Mouse (Mus musculus) liver, embryonic 15.5 days (tissue): Measurements from ENCODE around the gene Sart3. TPM values are rescaled to one million over a fixed set of nuclear protein-coding genes. Genes with fewer than 3 reads are reported as not detected.

Source experiments
- ATAC-seq: fragments of 200-750 bp; cut with Nextera tagmentation; 2 replicates; pipeline ENCODE4 v1.8.0; 2017; ENCODE audit warnings: moderate number of reproducible peaks, mild to moderate bottlenecking, moderate library complexity; ENCODE audit not compliant: insufficient read depth
- H3K27ac ChIP-seq: fragments of 300-500 bp; sonication (generic); replicated peaks from 2 replicates; pipeline ENCODE4 v1.5.1; 2015; ENCODE audit warnings: mild to moderate bottlenecking, inconsistent platforms
- H3K27me3 ChIP-seq: fragments of 300-500 bp; sonication (generic); 2 replicates; pipeline ENCODE4 v1.6.1; 2015; ENCODE audit warnings: mild to moderate bottlenecking, inconsistent platforms
- H3K36me3 ChIP-seq: fragments of 300-500 bp; sonication (generic); replicated peaks from 2 replicates; pipeline ENCODE4 v1.6.1; 2015; ENCODE audit warnings: moderate library complexity, mild to moderate bottlenecking, inconsistent platforms
- H3K4me1 ChIP-seq: fragments of 300-500 bp; sonication (generic); replicated peaks from 2 replicates; pipeline ENCODE4 v1.6.1; 2015; ENCODE audit warnings: inconsistent platforms
- H3K4me2 ChIP-seq: fragments of 300-500 bp; sonication (generic); 2 replicates; pipeline ENCODE4 v1.6.1; 2015; ENCODE audit warnings: moderate library complexity, mild to moderate bottlenecking, inconsistent platforms
- H3K4me3 ChIP-seq: fragments of 300-500 bp; sonication (generic); replicated peaks from 2 replicates; pipeline ENCODE4 v1.5.1; 2015; ENCODE audit warnings: mild to moderate bottlenecking, inconsistent platforms
- H3K9ac ChIP-seq: fragments of 300-500 bp; sonication (generic); 2 replicates; pipeline ENCODE4 v1.6.1; 2015; ENCODE audit warnings: moderate library complexity, mild to moderate bottlenecking, inconsistent platforms
- H3K9me3 ChIP-seq: fragments of 300-500 bp; sonication (generic); replicated peaks from 2 replicates; pipeline ENCODE4 v1.6.1; 2016; ENCODE audit warnings: inconsistent platforms
- WGBS: fragments of 180-500 bp; shearing (Covaris S2); methylation state at CpG from one replicate; pipeline ENCODE4 v1.1.7; 2015; ENCODE audit warnings: mixed read lengths; ENCODE audit not compliant: insufficient replicate concordance; 5-methylcytosine and 5-hydroxymethylcytosine counted together
- polyA plus RNA-seq: library from polyadenylated mRNA; unstranded; fragments of >200 nt; fragmentation: Nextera tagmentation; extraction: Ambion mirVana; gene quantifications from 2 replicates; pipeline ENCODE4 v1.2.1, GENCODE M21; 2015

The Sart3 gene
- polyA plus RNA-seq, 1 experiment from 2014 or later, result 17.5 TPM

DNA sequence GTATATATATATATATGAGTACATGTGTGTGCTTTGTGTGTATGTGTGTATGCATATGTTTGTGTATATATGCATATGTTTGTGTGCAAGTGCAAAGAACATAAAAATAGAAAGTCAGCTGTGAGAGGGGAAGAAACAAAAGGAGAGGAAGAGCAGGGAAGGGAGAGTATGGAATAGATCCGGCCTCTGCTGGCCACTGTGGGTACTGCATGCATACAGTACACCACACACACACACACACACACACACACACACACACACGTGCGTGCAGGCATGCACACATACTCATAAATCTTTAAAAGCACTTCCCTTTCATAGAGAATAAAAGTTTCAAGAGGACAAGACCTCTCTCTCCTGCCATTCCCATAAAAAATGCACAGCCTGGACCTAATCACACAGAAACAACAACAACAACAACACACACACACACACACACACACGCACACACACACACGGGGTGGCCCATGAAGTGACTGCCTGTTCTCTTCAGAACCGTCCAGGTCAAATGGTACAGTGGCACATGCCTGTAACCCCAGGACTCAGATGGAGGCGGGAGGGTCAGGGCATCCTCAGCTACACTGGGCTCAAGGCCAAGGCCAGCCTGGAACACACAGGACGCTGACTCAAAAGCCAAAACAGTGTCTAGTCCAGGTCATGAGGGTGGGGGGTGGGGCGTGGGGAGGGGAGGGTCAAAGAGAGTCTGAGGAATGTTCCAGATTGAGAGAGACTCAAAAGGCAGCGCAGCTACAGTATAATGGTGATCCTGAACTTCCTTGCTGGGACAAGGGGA, 49.9 kb downstream of the Sart3 start:
- Histone ChIP-seq H3K9ac (no peak overlapping the region), H3K27ac (no peak overlapping the region), H3K4me1 (no peaks in the 10 kb centered on the region), H3K9me3 (no peaks in the 10 kb centered on the region), H3K4me2 (no peak overlapping the region), H3K4me3 (no peak overlapping the region), H3K36me3 (no peaks in the 10 kb centered on the region), H3K27me3 (peaks cover 10% of the 10 kb centered on the region; the same call in 1 of the 2 replicates)
- WGBS, result 70% methylated on average over 10 of the region's 10 CpGs
- no peak for ATAC-seq

- Histone ChIP-seq H3K36me3 (no peaks in the 10 kb centered on the region), H3K9me3 (no peaks in the 10 kb centered on the region), H3K27me3 (peaks cover 7% of the 10 kb centered on the region; the same call in 1 of the 2 replicates), H3K4me1 (no peaks in the 10 kb centered on the region), H3K27ac (no peak overlapping the region), H3K4me2 (no peak overlapping the region), H3K4me3 (no peak overlapping the region), H3K9ac (no peak overlapping the region)
- ATAC-seq, result no peak
- 69% methylated on average over 8 of the region's 8 CpGs for WGBS
Measured at GRCm38 (mm10) chr5:113719221-113719661, 53.1 kb downstream of the Sart3 start.

GRCm38 (mm10) chr5:113716581-113717388, 55.5 kb downstream of the Sart3 start:
- no peaks in the 10 kb centered on the region for H3K4me1 ChIP-seq
- H3K9me3 ChIP-seq, result no peaks in the 10 kb centered on the region
- no peak overlapping the region for H3K27ac ChIP-seq
- no peak for ATAC-seq
- no peak overlapping the region for H3K4me3 ChIP-seq
- no peak overlapping the region for H3K9ac ChIP-seq
- no peaks in the 10 kb centered on the region for H3K36me3 ChIP-seq
- H3K4me2 ChIP-seq, result no peak overlapping the region
- H3K27me3 ChIP-seq, result no peaks in the 10 kb centered on the region
- WGBS, result 6% methylated on average over 12 of the region's 12 CpGs

DNA sequence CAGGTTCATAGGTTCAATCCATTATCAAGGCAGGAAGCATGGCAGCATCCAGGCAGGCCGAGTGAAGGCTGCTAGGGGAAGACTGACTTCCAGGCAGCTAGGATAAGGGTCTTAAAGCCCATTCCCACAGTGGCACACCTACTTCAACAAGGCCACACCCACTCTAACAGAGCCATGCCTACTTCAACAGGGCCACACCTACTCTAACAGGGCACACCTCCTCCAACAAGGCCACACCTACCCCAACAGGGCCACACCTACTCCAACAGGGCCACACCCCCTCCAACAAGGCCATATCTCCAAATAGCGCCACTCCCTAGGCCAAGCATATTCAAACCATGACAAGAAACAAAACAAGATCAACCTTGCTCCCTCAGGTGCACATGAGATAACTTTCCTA, 59.4 kb downstream of the Sart3 start:
- 62% methylated on average over 2 of the region's 2 CpGs for WGBS
- no peaks in the 10 kb centered on the region for H3K9me3 ChIP-seq
- no peaks in the 10 kb centered on the region for H3K4me1 ChIP-seq
- H3K27ac ChIP-seq, result no peak overlapping the region
- no peak overlapping the region for H3K4me3 ChIP-seq
- no peaks in the 10 kb centered on the region for H3K27me3 ChIP-seq
- H3K36me3 ChIP-seq, result no peaks in the 10 kb centered on the region
- no peak for ATAC-seq
- H3K9ac ChIP-seq, result no peak overlapping the region
- H3K4me2 ChIP-seq, result no peak overlapping the region

DNA sequence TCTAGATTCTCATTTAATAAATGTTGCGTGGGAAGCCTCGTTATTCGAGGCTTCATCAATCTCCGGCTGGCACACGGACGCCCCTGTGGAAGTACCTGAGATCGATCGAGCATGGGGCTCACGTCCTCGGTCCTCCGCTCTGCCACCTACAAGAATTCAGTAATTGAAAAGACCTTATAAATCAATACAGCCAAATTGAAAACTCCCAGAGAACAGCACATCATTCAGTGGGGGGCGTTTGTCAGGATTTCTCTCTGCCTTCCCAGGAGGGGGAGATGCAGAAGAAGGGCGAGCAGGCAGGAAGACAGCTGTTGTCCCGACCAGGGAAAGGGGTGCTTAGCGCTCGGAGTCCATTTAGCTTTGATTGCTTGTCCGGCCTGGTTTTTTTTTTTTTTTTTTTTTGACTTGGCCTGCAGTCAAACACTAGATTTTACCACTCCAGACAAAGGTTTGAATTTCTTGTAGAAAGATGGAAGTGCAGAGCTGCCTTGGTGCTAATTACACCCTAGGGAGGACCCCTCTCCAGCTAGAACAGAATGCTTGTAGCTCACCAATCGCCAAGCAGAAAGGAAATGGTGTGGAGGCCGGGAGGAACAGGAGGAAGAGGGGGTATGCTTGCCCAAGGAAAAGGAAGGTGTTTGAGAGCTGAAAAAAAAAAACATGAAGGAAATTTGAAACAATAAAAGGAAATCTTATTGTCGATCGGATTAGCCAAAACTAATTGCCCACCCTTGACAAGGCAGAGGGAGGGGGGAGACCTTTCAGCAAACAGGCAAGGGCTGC, 68.3 kb downstream of the Sart3 start:
- no peak for ATAC-seq
- Histone ChIP-seq H3K9ac (no peak overlapping the region), H3K27ac (no peak overlapping the region), H3K9me3 (no peaks in the 10 kb centered on the region), H3K4me1 (no peaks in the 10 kb centered on the region), H3K4me2 (no peak overlapping the region), H3K27me3 (peaks cover 10% of the 10 kb centered on the region), H3K36me3 (no peaks in the 10 kb centered on the region), H3K4me3 (no peak overlapping the region)
- 46% methylated on average over 21 of the region's 21 CpGs for WGBS

DNA sequence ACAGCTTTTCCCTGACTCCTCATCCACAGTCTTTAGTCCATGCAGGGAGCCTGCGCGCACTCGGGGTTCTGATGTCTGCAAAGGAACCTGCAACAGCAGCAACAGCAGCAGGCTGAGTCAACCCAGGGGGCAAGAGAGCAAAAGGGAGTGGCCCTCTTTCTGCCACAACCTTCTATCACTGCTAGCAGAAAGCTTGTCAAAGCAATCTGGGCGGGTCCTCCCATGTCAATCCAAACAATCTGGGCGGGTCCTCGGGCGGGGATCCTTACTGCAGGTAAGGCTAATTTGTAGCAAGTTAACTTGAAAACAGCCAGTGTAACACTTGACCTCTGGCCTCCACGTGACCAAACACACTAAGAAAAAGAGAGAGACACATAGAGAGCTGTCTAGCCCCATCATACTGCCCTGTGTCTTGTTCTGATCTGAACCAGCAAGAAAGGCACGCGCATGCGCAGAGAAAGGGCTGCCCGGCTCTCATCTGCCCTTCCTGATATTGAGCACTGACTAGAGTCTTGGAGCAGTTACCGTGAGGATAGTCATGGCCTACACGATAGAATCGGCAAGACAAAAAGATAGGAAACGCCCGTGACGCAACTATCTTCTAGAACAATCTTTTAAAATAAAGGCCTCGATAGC, 71.8 kb downstream of the Sart3 start:
- H3K27ac ChIP-seq, result no peak overlapping the region
- no peaks in the 10 kb centered on the region for H3K4me1 ChIP-seq
- H3K27me3 ChIP-seq, result peaks cover 10% of the 10 kb centered on the region
- no peak overlapping the region for H3K4me3 ChIP-seq
- no peaks in the 10 kb centered on the region for H3K36me3 ChIP-seq
- no peaks in the 10 kb centered on the region for H3K9me3 ChIP-seq
- no peak for ATAC-seq
- H3K4me2 ChIP-seq, result no peak overlapping the region
- H3K9ac ChIP-seq, result no peak overlapping the region
- WGBS, result 58% methylated on average over 19 of the region's 19 CpGs

DNA sequence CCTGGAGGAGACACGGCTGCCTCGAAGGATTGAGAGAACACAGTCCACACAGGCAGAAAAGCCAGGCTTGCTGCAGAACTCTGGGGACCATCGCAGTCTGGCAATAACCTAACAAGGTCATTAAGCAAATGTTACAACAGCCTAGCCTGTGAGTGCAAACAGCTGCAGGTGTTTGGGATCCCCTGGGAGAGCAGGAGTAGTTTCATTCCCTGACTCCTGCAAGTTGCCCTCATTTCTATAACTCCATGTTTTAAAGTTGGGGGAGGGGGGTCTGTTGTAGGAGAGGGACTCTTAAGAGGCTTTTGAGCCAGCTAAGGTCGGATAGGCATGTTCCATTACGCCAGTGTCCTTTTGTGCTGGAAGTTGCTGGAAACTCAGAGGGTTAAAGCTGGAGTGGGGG, 77.9 kb downstream of the Sart3 start:
- no peaks in the 10 kb centered on the region for H3K4me1 ChIP-seq
- H3K27me3 ChIP-seq, result no peaks in the 10 kb centered on the region
- H3K27ac ChIP-seq, result no peak overlapping the region
- ATAC-seq, result no peak
- no peaks in the 10 kb centered on the region for H3K9me3 ChIP-seq
- H3K36me3 ChIP-seq, result no peaks in the 10 kb centered on the region
- no peak overlapping the region for H3K4me3 ChIP-seq
- H3K9ac ChIP-seq, result no peak overlapping the region
- no peak overlapping the region for H3K4me2 ChIP-seq
- 38% methylated on average over 5 of the region's 5 CpGs for WGBS

GRCm38 (mm10) chr5:113694000-113694399, 78.3 kb downstream of the Sart3 start:
- no peaks in the 10 kb centered on the region for H3K4me1 ChIP-seq
- no peaks in the 10 kb centered on the region for H3K36me3 ChIP-seq
- H3K4me3 ChIP-seq, result no peak overlapping the region
- 50% methylated on average over 4 of the region's 4 CpGs for WGBS
- no peak overlapping the region for H3K27ac ChIP-seq
- H3K9ac ChIP-seq, result no peak overlapping the region
- H3K4me2 ChIP-seq, result no peak overlapping the region
- H3K9me3 ChIP-seq, result no peaks in the 10 kb centered on the region
- H3K27me3 ChIP-seq, result no peaks in the 10 kb centered on the region
- ATAC-seq, result no peak

DNA sequence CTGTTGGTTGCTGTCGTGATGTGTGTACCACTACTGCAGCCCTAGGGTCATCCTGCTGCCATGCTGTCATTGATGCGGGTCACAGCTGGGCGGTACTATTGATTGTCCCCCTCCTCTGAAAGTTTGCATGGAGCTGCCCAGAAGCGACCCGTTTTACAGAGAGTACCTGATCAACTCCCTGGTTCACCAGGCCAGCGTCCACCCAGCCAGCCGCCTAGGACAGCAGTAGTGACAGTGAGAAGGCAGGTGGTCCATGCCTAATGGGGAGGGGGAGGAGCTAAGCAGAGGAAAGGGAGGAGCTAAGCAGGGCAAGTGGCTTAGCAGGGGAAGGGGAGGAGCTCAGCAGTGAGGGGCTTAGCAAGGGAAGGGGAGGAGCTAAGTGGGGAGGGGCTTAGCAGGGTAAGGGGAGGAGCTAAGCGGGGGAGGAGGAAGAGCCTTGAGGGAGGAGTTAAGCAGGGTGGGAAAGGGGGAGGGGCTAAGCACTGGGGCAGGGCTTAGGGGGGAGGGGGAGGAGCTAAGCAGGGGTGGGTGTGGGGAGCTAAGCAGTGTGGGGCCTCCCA, 79.0 kb downstream of the Sart3 start:
- no peak overlapping the region for H3K4me2 ChIP-seq
- H3K9me3 ChIP-seq, result no peaks in the 10 kb centered on the region
- H3K4me1 ChIP-seq, result no peaks in the 10 kb centered on the region
- H3K27ac ChIP-seq, result no peak overlapping the region
- H3K27me3 ChIP-seq, result no peaks in the 10 kb centered on the region
- ATAC-seq, result no peak
- WGBS, result 66% methylated on average over 8 of the region's 8 CpGs
- H3K4me3 ChIP-seq, result no peak overlapping the region
- no peaks in the 10 kb centered on the region for H3K36me3 ChIP-seq
- no peak overlapping the region for H3K9ac ChIP-seq
